Mouse (Mus musculus) liver, embryonic 14.5 days (tissue): Measurements from ENCODE around the gene Serhl. TPM values are rescaled to one million over a fixed set of nuclear protein-coding genes. Genes with fewer than 3 reads are reported as not detected.

Experiments used
- ATAC-seq: fragments of 200-750 bp; cut with Nextera tagmentation; 2 replicates; pipeline ENCODE4 v1.8.0; 2017; ENCODE audit warnings: moderate number of reproducible peaks, mild to moderate bottlenecking, moderate library complexity; ENCODE audit not compliant: insufficient read depth
- DNase-seq, 3 experiments: peaks; one replicate each; pipeline ENCODE4 v3.0.0-alpha.2; 2012 to 2013; ENCODE audit warnings: low read depth in 3 of 3, low spot score in 3 of 3
- H3K27ac ChIP-seq: fragments of 300-500 bp; sonication (generic); 2 replicates; pipeline ENCODE4 v1.5.1; 2014; ENCODE audit warnings: moderate library complexity, mild to moderate bottlenecking, control low read depth, inconsistent platforms
- H3K27me3 ChIP-seq: fragments of 300-500 bp; sonication (generic); 2 replicates; pipeline ENCODE4 v1.6.1; 2014; ENCODE audit warnings: mild to moderate bottlenecking, low read length, moderate library complexity; ENCODE audit not compliant: control insufficient read depth, insufficient read depth
- H3K36me3 ChIP-seq: fragments of 300-500 bp; sonication (generic); replicated peaks from 2 replicates; pipeline ENCODE4 v1.6.1; 2014; ENCODE audit warnings: low read depth; ENCODE audit not compliant: control insufficient read depth, insufficient read depth
- H3K4me1 ChIP-seq, 2 experiments: fragments of 200-500 bp in 1 of 2; fragments of 300-500 bp in 1 of 2; sonication (generic) in 1 of 2; replicated peaks; 2 replicates each; pipeline ENCODE4 v1.6.1; 2012 to 2014; ENCODE audit warnings: antibody characterized with exemption in 1 of 2, inconsistent platforms in 1 of 2, low read length in 1 of 2; ENCODE audit not compliant: control insufficient read depth in 2 of 2, insufficient read depth in 2 of 2
- H3K4me2 ChIP-seq: fragments of 300-500 bp; sonication (generic); 2 replicates; pipeline ENCODE4 v1.6.1; 2014; ENCODE audit warnings: low read depth, mild to moderate bottlenecking, control low read depth, moderate library complexity
- H3K4me3 ChIP-seq, 2 experiments: fragments of 200-500 bp in 1 of 2; fragments of 300-500 bp in 1 of 2; sonication (generic) in 1 of 2; 2 replicates each; pipeline ENCODE4 v1.5.1; 2012 to 2014; ENCODE audit warnings: low read depth in 2 of 2, low read length in 2 of 2, mild to moderate bottlenecking in 2 of 2, control low read depth in 1 of 2, inconsistent platforms in 1 of 2, moderate library complexity in 1 of 2; ENCODE audit not compliant: insufficient read depth in 1 of 2
- H3K9ac ChIP-seq: fragments of 300-500 bp; sonication (generic); replicated peaks from 2 replicates; pipeline ENCODE4 v1.6.1; 2014; ENCODE audit warnings: mild to moderate bottlenecking, control low read depth, moderate library complexity
- H3K9me3 ChIP-seq: fragments of 300-500 bp; sonication (generic); 2 replicates; pipeline ENCODE4 v1.6.1; 2016; ENCODE audit warnings: low read length, mixed read lengths; ENCODE audit not compliant: control insufficient read depth
- CTCF ChIP-seq: IDR thresholded peaks from 2 replicates; pipeline ENCODE4 v1.5.1; 2016; ENCODE audit warnings: antibody characterized with exemption, low read depth, control low read depth
- EP300 ChIP-seq: IDR thresholded peaks from 2 replicates; pipeline ENCODE4 v1.6.1; 2016; ENCODE audit warnings: antibody characterized with exemption, low read depth
- WGBS: fragments of 180-500 bp; shearing (Covaris S2); extraction: QIAGEN DNeasy Blood & Tissue Kit; methylation state at CpG from one replicate; pipeline ENCODE4 v1.1.7; 2014; ENCODE audit not compliant: insufficient replicate concordance; 5-methylcytosine and 5-hydroxymethylcytosine counted together
- polyA plus RNA-seq, 2 experiments: library from polyadenylated mRNA; depleted of rRNA in 1 of 2; stranded (reverse) in 1 of 2; unstranded in 1 of 2; fragments of >200 nt; fragmentation: Nextera tagmentation in 1 of 2; extraction: Ambion mirVana in 1 of 2; gene quantifications; 2 replicates each; pipeline versions ENCODE4 v1.2.1 to v1.2.3; 2012 to 2014

Gene Serhl
- polyA plus RNA-seq, 2 experiments = 12.4 to 14.8 TPM

GRCm38 (mm10) chr15:83164971-83165471 is 75.7 kb downstream of the Serhl start:
- Histone ChIP-seq H3K9ac (peak overlapping the region; percentile 63), H3K36me3 (peaks cover 63% of the 10 kb centered on the region), H3K9me3 (no peaks in the 10 kb centered on the region), H3K27ac (peak overlapping the region; percentile 92), H3K4me1 (peaks cover 45 to 57% of the 10 kb centered on the region in 2 experiments), H3K4me3 (peak overlapping the region; percentile 31 to 43), H3K4me2 (peak overlapping the region; percentile 93), H3K27me3 (no peaks in the 10 kb centered on the region)
- 3% methylated on average over 5 of the region's 5 CpGs for WGBS
- peak; percentile 68 to 73 (median 70) for DNase-seq
- TF ChIP-seq EP300 = peak; percentile 81
- no peak for TF ChIP-seq CTCF
- ATAC-seq = peak; percentile 88

- Histone ChIP-seq H3K36me3 (peaks cover 56% of the 10 kb centered on the region), H3K27me3 (no peaks in the 10 kb centered on the region), H3K4me1 (peaks cover 46 to 60% of the 10 kb centered on the region in 2 experiments), H3K4me3 (0 out of 4 replicates have a peak overlapping the region, but pooled peaks of 1 of the 2 experiments have one; percentile 14), H3K9ac (peak overlapping the region; percentile 94), H3K4me2 (peak overlapping the region; percentile 93), H3K9me3 (no peaks in the 10 kb centered on the region), H3K27ac (peak overlapping the region; percentile 92)
- ATAC-seq (no peak), DNase-seq (no peak)
- TF ChIP-seq CTCF (no peak), EP300 (no peak)
- WGBS = 79% methylated on average over 13 of the region's 13 CpGs
Observed at GRCm38 (mm10) chr15:83165526-83166315, 76.4 kb downstream of the Serhl start.

Other genes with a start within 250 kb of the Serhl start
- gene Tcf20, start 101.6 kb upstream of the Serhl start, polyA plus RNA-seq (2012; rRNA removed) = 4.3 and 5.7 TPM in 2 replicates
- gene Tcf20, start 101.6 kb upstream of the Serhl start, polyA plus RNA-seq (2014; fragmentation: Nextera tagmentation; extraction: Ambion mirVana) = 2.9 and 3.2 TPM in 2 replicates
- 3.6 TPM in 2 replicates for gene Nfam1, start 56.2 kb upstream of the Serhl start, polyA plus RNA-seq (2012; rRNA removed)
- 5.0 and 5.9 TPM in 2 replicates for gene Nfam1, start 56.2 kb upstream of the Serhl start, polyA plus RNA-seq (2014; fragmentation: Nextera tagmentation; extraction: Ambion mirVana)
- 16.0 and 23.9 TPM in 2 replicates for gene Rrp7a, start 33.3 kb downstream of the Serhl start, polyA plus RNA-seq (2012; rRNA removed)
- gene Rrp7a, start 33.3 kb downstream of the Serhl start, polyA plus RNA-seq (2014; fragmentation: Nextera tagmentation; extraction: Ambion mirVana) = 21.2 and 22.3 TPM in 2 replicates
- gene Poldip3, start 59.9 kb downstream of the Serhl start, polyA plus RNA-seq (2012; rRNA removed) = 22.8 and 25.1 TPM in 2 replicates
- 49.4 and 58.5 TPM in 2 replicates for gene Poldip3, start 59.9 kb downstream of the Serhl start, polyA plus RNA-seq (2014; fragmentation: Nextera tagmentation; extraction: Ambion mirVana)
- 88.8 and 94.0 TPM in 2 replicates for gene Cyb5r3, start 83.1 kb downstream of the Serhl start, polyA plus RNA-seq (2012; rRNA removed)
- 103 and 109 TPM in 2 replicates for gene Cyb5r3, start 83.1 kb downstream of the Serhl start, polyA plus RNA-seq (2014; fragmentation: Nextera tagmentation; extraction: Ambion mirVana)
- 0.05 and 0.07 TPM in 2 replicates for gene A4galt, start 162.3 kb downstream of the Serhl start, polyA plus RNA-seq (2012; rRNA removed)
- 0.08 TPM in 1 of 2 replicates, not detected in the other for gene A4galt, start 162.3 kb downstream of the Serhl start, polyA plus RNA-seq (2014; fragmentation: Nextera tagmentation; extraction: Ambion mirVana)